Mouse (Mus musculus) limb, embryonic 11.5 days (tissue): Measurements from ENCODE around the gene Alk. TPM values are rescaled to one million over a fixed set of nuclear protein-coding genes. Genes with fewer than 3 reads are reported as not detected.

ENCODE experiments used
- ATAC-seq: fragments of 200-750 bp; cut with Nextera tagmentation; 2 replicates; pipeline ENCODE4 v1.8.0; 2017; ENCODE audit warnings: low read depth; ENCODE audit not compliant: insufficient number of reproducible peaks, low FRiP score, low TSS enrichment
- DNase-seq: peaks from one replicate; pipeline ENCODE4 v3.0.0-alpha.2; 2015; ENCODE audit warnings: low spot score
- H3K27ac ChIP-seq: fragments of 300-500 bp; sonication (generic); replicated peaks from 2 replicates; pipeline ENCODE4 v1.5.1; 2014; ENCODE audit warnings: low read depth, mild to moderate bottlenecking, low read length
- H3K27me3 ChIP-seq: fragments of 300-500 bp; sonication (generic); 2 replicates; pipeline ENCODE4 v1.6.1; 2014; ENCODE audit warnings: mild to moderate bottlenecking, low read length, mixed read lengths; ENCODE audit not compliant: control insufficient read depth, insufficient read depth
- H3K36me3 ChIP-seq: fragments of 300-500 bp; sonication (generic); 2 replicates; pipeline ENCODE4 v1.6.1; 2014; ENCODE audit warnings: mild to moderate bottlenecking, low read length, moderate library complexity, mixed read lengths; ENCODE audit not compliant: control insufficient read depth, insufficient read depth
- H3K4me1 ChIP-seq: fragments of 300-500 bp; sonication (generic); 2 replicates; pipeline ENCODE4 v1.6.1; 2014; ENCODE audit warnings: low read length, mixed read lengths; ENCODE audit not compliant: control insufficient read depth, insufficient read depth
- H3K4me2 ChIP-seq: fragments of 300-500 bp; sonication (generic); 2 replicates; pipeline ENCODE4 v1.6.1; 2014; ENCODE audit warnings: low read depth, mild to moderate bottlenecking, moderate library complexity; ENCODE audit not compliant: severe bottlenecking
- H3K4me3 ChIP-seq: fragments of 300-500 bp; sonication (generic); 2 replicates; pipeline ENCODE4 v1.5.1; 2014; ENCODE audit warnings: low read depth, low read length
- H3K9ac ChIP-seq: fragments of 300-500 bp; sonication (generic); 2 replicates; pipeline ENCODE4 v1.6.1; 2014; ENCODE audit warnings: mild to moderate bottlenecking, low read length
- H3K9me3 ChIP-seq: fragments of 300-500 bp; sonication (generic); 2 replicates; pipeline ENCODE4 v1.6.1; 2016; ENCODE audit warnings: low read length; ENCODE audit not compliant: control insufficient read depth
- WGBS: fragments of 180-500 bp; shearing (Covaris S2); extraction: QIAGEN DNeasy Blood & Tissue Kit; methylation state at CpG from one replicate; pipeline ENCODE4 v1.1.7; 2014; 5-methylcytosine and 5-hydroxymethylcytosine counted together
- polyA plus RNA-seq: library from polyadenylated mRNA; unstranded; fragments of >200 nt; fragmentation: Nextera tagmentation; extraction: Ambion mirVana; gene quantifications from 2 replicates; pipeline ENCODE4 v1.2.1, GENCODE M21; 2014

Gene Alk
- polyA plus RNA-seq, 1 experiment from 2014 or later = 0.05 TPM

DNA sequence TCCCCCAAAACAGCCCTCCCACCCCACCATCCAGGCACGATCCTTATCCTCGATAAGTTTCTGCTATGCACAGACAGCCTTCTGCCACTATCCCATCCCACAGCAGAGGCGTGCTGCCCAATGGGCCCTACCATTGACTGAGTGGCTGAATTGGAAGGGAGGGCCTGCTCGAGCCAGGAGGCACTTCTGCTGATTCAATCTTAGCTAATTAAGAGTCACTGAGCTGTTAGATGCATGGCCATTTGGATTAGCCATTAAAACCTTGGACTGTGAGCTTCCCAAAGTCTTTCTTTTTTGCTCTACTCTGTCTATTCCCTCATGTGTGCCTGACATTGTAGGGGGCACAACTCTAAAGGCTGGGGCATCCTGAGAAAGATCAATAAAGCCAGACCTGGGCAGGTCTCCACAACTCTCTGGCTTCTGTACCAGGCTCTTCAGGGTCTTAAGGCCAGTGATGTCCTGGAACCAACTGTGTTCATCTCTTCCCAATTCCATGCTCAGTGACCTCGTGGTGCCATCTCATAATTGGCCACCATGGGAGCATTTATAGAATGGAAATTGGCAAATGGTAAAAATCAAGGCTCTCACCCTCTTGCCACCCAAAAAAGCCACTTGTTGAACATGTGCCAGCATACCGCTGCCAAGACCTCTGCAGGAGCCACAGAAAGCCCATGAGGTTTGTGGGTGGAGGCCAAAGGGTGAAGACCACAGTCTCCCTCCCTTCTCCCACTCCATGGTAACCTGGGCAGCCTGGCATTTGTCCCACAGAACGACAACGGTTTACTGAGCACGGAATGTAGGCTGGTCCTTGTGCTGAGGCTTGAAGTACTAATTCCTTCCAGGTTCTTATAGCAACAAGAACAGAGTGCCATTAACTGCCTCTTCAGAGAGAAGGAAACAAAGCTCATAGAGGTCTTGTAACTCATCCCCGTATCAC lies 582.4 kb downstream of the Alk start:
- ATAC-seq = no peak
- H3K36me3 ChIP-seq = no peaks in the 10 kb centered on the region
- no peaks in the 10 kb centered on the region for H3K27me3 ChIP-seq
- WGBS = 76% methylated on average over 10 of the region's 10 CpGs
- no peak overlapping the region for H3K4me2 ChIP-seq
- no peak overlapping the region for H3K9ac ChIP-seq
- no peaks in the 10 kb centered on the region for H3K4me1 ChIP-seq
- H3K27ac ChIP-seq = no peak overlapping the region
- no peak for DNase-seq
- H3K4me3 ChIP-seq = no peak overlapping the region
- no peaks in the 10 kb centered on the region for H3K9me3 ChIP-seq

DNA sequence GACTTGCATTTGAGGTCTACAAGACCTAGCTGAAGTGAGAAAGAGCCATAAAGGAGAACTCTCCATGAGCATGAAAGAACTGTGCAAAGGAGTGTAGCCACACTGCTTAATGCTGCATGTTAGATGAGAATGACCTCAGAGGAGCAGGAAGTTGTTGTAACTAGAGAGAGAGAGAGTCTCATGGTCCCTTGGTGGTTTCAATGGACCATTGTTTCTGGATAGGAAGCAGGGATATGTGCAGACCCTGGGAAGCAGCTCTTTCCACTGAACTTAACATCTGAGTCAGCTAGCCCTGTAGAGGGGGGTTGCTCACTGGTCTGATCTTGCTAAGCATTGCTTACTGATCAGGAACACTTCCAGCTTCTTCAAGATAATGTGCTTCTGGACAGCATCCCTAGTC lies 587.1 kb downstream of the Alk start:
- Histone ChIP-seq H3K9me3 (no peaks in the 10 kb centered on the region), H3K36me3 (no peaks in the 10 kb centered on the region), H3K27me3 (no peaks in the 10 kb centered on the region), H3K4me3 (no peak overlapping the region), H3K4me1 (no peaks in the 10 kb centered on the region), H3K27ac (no peak overlapping the region), H3K9ac (no peak overlapping the region), H3K4me2 (no peak overlapping the region)
- DNase-seq (no peak), ATAC-seq (no peak)

DNA sequence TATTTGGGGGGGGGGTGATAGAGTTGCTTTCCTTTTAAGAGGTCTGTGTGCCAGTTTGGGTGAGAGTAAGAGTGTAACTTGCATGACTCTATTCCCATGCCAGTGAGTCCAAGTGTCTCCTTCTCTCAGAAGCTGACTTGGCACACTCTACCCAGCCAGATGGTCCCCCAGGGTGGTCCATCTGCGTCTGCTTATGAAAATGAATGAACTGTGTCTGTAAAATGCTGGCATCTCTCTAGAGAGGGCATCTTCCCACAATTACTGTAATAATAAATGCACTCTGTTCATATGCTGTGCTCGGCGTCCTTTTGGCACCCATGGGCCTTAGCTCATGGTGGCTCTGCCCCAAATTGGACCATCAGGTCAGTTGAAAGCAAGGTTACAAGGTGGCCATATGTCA lies 589.2 kb downstream of the Alk start:
- 83% methylated on average over 3 of the region's 3 CpGs for WGBS

DNA sequence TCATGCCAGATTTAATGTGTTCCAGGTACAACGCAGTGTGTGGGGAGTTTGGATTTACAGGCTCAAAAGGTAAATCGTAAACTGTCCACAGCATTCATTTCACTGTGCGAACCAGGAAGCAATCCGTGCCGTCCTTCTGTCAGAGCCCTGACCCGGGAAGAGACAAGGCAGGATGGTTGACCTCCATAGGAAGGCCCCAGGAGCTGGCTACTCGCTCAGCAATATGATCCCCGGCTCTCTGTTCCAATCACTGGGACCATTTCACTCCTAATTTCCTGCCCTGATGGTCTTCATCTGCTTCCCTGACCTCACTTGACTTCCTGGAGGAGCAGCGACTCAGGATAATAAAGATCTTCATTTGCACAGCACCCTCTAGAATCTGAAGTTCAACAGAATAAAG lies 591.7 kb downstream of the Alk start:
- Histone ChIP-seq H3K4me1 (no peaks in the 10 kb centered on the region), H3K9me3 (no peaks in the 10 kb centered on the region), H3K36me3 (no peaks in the 10 kb centered on the region), H3K4me3 (no peak overlapping the region), H3K9ac (no peak overlapping the region), H3K27ac (no peak overlapping the region), H3K4me2 (no peak overlapping the region), H3K27me3 (no peaks in the 10 kb centered on the region)
- DNase-seq (no peak), ATAC-seq (no peak)
- WGBS = 65% methylated on average over 9 of the region's 9 CpGs

More for the DNA sequence above, 589.2 kb downstream of the Alk start:
- H3K36me3 ChIP-seq = no peaks in the 10 kb centered on the region
- ATAC-seq = no peak
- H3K4me3 ChIP-seq = no peak overlapping the region
- no peak overlapping the region for H3K4me2 ChIP-seq
- H3K27me3 ChIP-seq = no peaks in the 10 kb centered on the region
- no peak overlapping the region for H3K27ac ChIP-seq
- no peaks in the 10 kb centered on the region for H3K4me1 ChIP-seq
- no peaks in the 10 kb centered on the region for H3K9me3 ChIP-seq
- H3K9ac ChIP-seq = no peak overlapping the region
- DNase-seq = no peak

DNA sequence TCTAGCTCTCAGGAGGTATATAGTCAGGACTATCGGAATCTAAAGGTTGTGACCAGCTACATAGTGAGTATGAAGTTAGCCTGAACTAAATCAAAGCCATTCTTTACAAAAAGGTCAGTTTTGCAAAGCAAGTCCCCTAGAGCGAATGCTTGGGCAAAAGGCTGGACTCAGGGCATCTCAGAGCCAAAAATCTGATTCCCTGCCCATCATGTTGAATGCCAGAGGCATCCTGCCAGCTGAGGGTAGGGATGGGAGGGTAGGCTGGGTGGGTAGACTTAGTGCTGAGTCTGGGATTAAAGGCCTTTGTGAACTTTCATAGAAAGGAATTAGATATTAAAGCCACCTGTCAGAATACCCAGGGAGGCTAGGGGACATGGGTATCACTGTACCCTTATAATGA lies 594.6 kb downstream of the Alk start:
- Histone ChIP-seq H3K27me3 (no peaks in the 10 kb centered on the region), H3K27ac (no peak overlapping the region), H3K36me3 (no peaks in the 10 kb centered on the region), H3K4me1 (no peaks in the 10 kb centered on the region), H3K4me2 (no peak overlapping the region), H3K9me3 (no peaks in the 10 kb centered on the region), H3K4me3 (no peak overlapping the region), H3K9ac (no peak overlapping the region)
- 90% methylated on average over 2 of the region's 2 CpGs for WGBS
- no peak for ATAC-seq
- DNase-seq = no peak

DNA sequence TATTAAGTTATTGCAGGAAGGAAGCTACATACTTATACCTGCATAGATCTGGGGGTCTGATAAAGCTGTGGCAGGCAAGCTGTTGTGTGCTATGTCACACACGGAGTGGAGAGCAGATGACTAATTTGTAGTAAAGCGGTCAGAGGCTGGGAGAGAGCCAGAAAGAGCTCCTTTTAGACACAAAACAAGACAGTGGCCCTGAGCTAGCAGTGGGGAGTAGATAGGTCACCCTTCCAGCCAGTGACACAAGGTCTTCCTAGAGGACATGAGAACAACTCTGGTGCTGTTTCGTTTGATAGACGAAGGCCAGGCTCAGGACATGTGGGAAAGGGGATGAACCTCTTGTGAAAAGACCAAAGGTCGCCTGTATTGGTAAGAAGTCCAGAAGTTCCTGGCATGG lies 596.0 kb downstream of the Alk start:
- H3K36me3 ChIP-seq = no peaks in the 10 kb centered on the region
- H3K27ac ChIP-seq = no peak overlapping the region
- no peaks in the 10 kb centered on the region for H3K27me3 ChIP-seq
- WGBS = 75% methylated on average over 5 of the region's 5 CpGs
- no peak overlapping the region for H3K4me2 ChIP-seq
- H3K4me3 ChIP-seq = no peak overlapping the region
- H3K9me3 ChIP-seq = no peaks in the 10 kb centered on the region
- no peak overlapping the region for H3K9ac ChIP-seq
- ATAC-seq (no peak), DNase-seq (no peak)
- H3K4me1 ChIP-seq = no peaks in the 10 kb centered on the region

DNA sequence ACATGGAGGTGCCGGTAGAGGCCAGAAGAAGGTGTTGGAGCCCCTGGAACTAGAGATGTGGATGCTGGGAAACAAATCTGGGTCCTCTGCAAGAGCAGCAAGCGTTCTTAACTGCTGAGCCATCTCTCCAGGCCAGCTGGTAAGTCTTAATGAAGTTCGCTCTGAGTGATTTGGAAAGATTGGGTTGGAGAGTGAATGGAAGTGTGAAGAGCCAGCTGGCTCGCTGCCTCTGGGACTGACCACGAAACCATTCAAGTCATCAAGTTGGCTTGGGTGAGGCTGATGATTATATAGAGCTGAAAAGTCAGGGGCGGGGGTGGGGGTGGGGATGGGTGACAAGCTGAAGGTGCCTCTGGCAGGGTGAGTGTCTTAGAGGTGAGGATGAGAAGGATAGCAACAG lies 599.1 kb downstream of the Alk start:
- no peak for DNase-seq
- no peaks in the 10 kb centered on the region for H3K36me3 ChIP-seq
- ATAC-seq = no peak
- no peaks in the 10 kb centered on the region for H3K27me3 ChIP-seq
- no peak overlapping the region for H3K4me2 ChIP-seq
- no peak overlapping the region for H3K4me3 ChIP-seq
- no peaks in the 10 kb centered on the region for H3K4me1 ChIP-seq
- WGBS = 84% methylated on average over 6 of the region's 6 CpGs
- no peak overlapping the region for H3K27ac ChIP-seq
- no peaks in the 10 kb centered on the region for H3K9me3 ChIP-seq
- H3K9ac ChIP-seq = no peak overlapping the region

DNA sequence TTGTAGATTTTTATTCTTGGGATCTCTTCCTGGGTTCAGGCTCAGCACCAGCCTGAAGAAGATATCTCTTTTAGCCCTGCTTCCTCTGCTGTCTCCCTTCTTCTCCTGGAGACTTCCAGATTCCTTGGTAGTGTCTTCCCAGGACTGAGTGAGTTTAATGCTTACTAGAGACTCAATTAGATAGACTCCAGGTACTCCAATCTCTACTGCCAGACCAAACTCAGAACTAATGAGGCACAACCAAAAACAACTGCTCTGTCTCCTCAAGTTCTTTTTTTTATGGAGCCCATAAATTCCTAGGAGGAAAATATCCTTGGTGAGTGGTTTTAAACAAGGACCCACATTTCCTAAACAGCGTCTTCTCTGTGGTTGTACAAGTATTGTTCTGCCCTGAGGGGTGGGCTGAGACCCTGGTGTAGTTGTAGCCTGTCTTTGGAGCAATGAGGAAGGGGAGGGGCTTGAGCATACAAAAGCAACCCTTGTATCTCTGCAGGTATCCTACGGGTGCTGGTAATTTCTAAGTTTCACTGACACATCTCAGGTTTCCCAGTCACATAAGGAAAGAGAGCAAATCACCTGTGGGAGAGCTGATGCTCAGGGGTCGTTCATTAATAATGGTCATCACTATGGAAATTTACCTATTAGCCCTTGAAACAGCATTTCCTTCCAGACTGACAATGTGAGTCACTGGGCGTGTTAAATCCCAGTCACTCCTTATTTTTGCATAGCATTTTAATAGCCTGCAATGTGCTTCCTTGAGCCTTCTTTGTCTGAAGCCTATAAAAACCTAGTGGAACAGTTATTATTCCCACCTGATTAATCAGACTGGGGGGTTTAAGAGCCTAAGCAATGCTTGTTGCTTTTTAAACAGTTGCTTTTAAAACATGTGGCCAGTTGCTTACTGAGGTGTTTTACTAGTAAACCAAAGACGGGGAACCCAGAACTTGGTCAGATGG lies 604.6 kb downstream of the Alk start:
- Histone ChIP-seq H3K27ac (peak overlapping the region; percentile 1; the same call in 1 of the 2 replicates), H3K36me3 (no peaks in the 10 kb centered on the region), H3K27me3 (no peaks in the 10 kb centered on the region), H3K4me3 (no peak overlapping the region), H3K4me1 (peaks cover 5% of the 10 kb centered on the region), H3K4me2 (no peak overlapping the region), H3K9ac (no peak overlapping the region), H3K9me3 (no peaks in the 10 kb centered on the region)
- DNase-seq = no peak
- ATAC-seq = peak; percentile 67
- WGBS = 47% methylated on average over 5 of the region's 5 CpGs
